24 mouse cellular contexts compared by ENCODE assay signal in the genomic region with DNA sequence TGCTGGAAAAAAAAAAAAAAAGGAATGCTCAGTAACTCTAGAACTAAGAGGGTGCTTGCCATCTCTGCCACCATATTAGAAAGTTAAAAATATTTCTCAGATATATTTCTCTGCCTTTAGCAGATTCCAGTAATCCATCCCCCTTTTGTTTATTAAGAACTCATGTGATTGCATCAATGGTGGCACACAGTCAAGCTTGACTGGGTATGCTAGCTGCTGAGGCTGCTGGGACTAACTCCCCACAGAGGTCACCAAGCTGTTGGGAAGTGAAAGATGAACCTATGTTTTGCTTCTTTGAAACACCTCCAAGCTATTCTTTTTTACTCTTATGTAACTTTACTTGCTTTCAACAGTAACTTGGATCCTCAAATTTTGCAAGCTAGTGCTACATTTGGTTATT.
"Had no signal": no experiment of that assay in that cellular context is flagged by ENCODE, and none has a peak within 500 bp of the region (broad histone marks: within the 10 kb centered on the region; RNA-seq: fewer than 3 reads in every experiment).

No protein-coding gene starts in this region.

- H3K4me3 ChIP-seq: gastrocnemius, adult 2 months; heart, adult 2 months; heart, embryonic 13.5 days; heart, embryonic 15.5 days; hindbrain, embryonic 10.5 days; hindbrain, embryonic 12.5 days; layer of hippocampus, adult 2 months; left cerebral cortex, adult 2 months; limb, embryonic 10.5 days; limb, embryonic 12.5 days; liver, embryonic 13.5 days had no signal

- H3K27me3 ChIP-seq: heart, embryonic 13.5 days; heart, embryonic 15.5 days; limb, embryonic 12.5 days; liver, embryonic 13.5 days had no signal

- DNase-seq: gastrocnemius, adult 2 months; gastrocnemius, postnatal 10 days; gastrocnemius, postnatal 25 days; heart, adult 2 months; heart, postnatal 14 days; heart, postnatal 4 days; kidney, adult 11 months; kidney, adult 2 months; kidney, postnatal 10 days; kidney, postnatal 25 days; kidney, postnatal 4 days; liver; liver, embryonic 13.5 days had no signal

- H3K9me3 ChIP-seq: heart, embryonic 13.5 days; heart, embryonic 15.5 days; hindbrain, embryonic 10.5 days; hindbrain, embryonic 12.5 days; limb, embryonic 10.5 days; limb, embryonic 12.5 days; liver, embryonic 13.5 days had no signal

- H3K27ac ChIP-seq: gastrocnemius, adult 2 months; heart, adult 2 months; heart, embryonic 13.5 days; heart, embryonic 15.5 days; hindbrain, embryonic 10.5 days; hindbrain, embryonic 12.5 days; layer of hippocampus, adult 2 months; left cerebral cortex, adult 2 months; limb, embryonic 10.5 days; limb, embryonic 12.5 days; liver, embryonic 13.5 days had no signal

- H3K4me2 ChIP-seq: heart, embryonic 11.5 days; heart, embryonic 13.5 days; heart, embryonic 15.5 days; hindbrain, embryonic 12.5 days; limb, embryonic 12.5 days; liver, embryonic 11.5 days; liver, embryonic 13.5 days had no signal

- ATAC-seq: intestine, embryonic 16.5 days had no signal

- H3K36me3 ChIP-seq: heart, embryonic 13.5 days; hindbrain, embryonic 10.5 days; hindbrain, embryonic 12.5 days; limb, embryonic 10.5 days; limb, embryonic 12.5 days; liver, embryonic 13.5 days had no signal

- H3K4me1 ChIP-seq: heart, embryonic 15.5 days; liver, embryonic 13.5 days had no signal

- H3K9ac ChIP-seq: heart, embryonic 13.5 days; heart, embryonic 15.5 days; hindbrain, embryonic 12.5 days; limb, embryonic 12.5 days; liver, embryonic 13.5 days had no signal
